Mouse (Mus musculus): Measurements from ENCODE around the gene Iscu. TPM values are rescaled to one million over a fixed set of nuclear protein-coding genes. Genes with fewer than 3 reads are reported as not detected.
"Not testable (repeated sequence)": the region's sequence is repeated elsewhere in the genome, so short reads cannot be mapped to it uniquely, and the experiment has no call there.

Iscu gene
- polyA plus RNA-seq, 1 experiment from 2014 or later, result 107 TPM

DNA sequence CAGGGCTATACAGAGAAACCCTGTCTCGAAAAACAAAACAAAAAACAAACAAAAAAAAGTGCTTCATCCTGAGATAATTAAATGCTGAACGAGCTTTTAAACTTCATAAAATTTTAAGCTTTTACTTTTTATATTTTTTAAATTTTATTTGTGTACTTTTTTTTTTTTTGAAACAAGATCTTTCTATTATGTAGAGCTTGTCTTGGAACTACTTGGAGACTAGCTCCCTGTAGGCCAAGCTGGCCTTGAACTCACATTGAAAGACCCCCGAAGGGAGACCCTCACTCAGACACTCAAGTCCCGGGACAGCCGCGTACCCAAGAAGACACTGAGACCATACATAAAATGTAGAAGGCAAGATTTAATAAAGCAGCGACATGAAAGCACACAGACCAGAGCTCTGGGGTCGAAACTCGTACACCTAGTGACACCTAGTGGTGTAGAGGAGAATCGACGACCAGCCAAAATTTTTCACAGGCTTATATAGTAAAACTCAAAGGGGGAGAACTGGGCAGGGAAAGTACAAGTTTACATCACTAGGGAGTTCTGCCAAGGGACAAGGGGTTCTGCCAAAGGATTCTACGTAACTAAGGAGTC is 39.4 kb downstream of the Iscu start:
- WGBS, result 21% methylated on average over 11 of the region's 12 CpGs
- H3K27ac ChIP-seq (replicated peaks; ENCODE audit: low read depth, low read length); H3K9ac ChIP-seq (ENCODE audit: low read depth, low read length); H3K36me3 ChIP-seq (ENCODE audit: control insufficient read depth, insufficient read depth, low read length); H3K27me3 ChIP-seq (replicated peaks; ENCODE audit: control insufficient read depth, insufficient read depth, low read length); H3K4me2 ChIP-seq (ENCODE audit: low read depth, low read length); H3K4me3 ChIP-seq (ENCODE audit: low read depth, low read length); ATAC-seq (ENCODE audit: low read depth); DNase-seq (ENCODE audit: low spot score): not testable (repeated sequence)
- H3K4me1 ChIP-seq (ENCODE audit: control insufficient read depth, insufficient read depth, low read length), result peaks cover 17% of the 10 kb centered on the region
- peaks cover 11% of the 10 kb centered on the region; the same call in 1 of the 2 replicates for H3K9me3 ChIP-seq (ENCODE audit: control insufficient read depth, low read length)

DNA sequence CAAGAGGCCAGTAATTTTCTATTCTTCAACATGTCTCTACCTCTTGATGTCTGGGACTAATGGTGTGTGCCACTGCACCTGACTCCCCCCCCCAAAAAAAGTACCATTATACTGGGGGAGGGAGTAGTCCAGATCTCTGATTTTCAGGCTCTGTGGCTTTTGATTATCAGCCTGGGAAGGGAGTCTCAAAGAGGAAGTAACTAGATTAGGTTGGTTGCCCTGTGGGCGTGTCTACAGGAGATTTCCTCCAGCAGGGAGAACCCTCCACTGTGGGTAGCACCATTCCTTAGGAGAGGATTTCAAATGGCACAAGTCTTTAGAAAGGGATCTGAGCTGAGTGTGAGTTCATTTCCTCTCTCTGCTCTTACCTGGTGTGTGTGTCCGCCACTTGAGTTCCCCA is 40.1 kb downstream of the Iscu start:
- DNase-seq (ENCODE audit: low spot score), result no peak
- 92% methylated on average over 2 of the region's 2 CpGs for WGBS
- Histone ChIP-seq H3K4me3 (ENCODE audit: low read depth, low read length) (no peak overlapping the region), H3K9ac (ENCODE audit: low read depth, low read length) (no peak overlapping the region), H3K27me3 (replicated peaks; ENCODE audit: control insufficient read depth, insufficient read depth, low read length) (no peaks in the 10 kb centered on the region), H3K4me2 (ENCODE audit: low read depth, low read length) (no peak overlapping the region), H3K27ac (replicated peaks; ENCODE audit: low read depth, low read length) (no peak overlapping the region), H3K9me3 (ENCODE audit: control insufficient read depth, low read length) (peaks cover 11% of the 10 kb centered on the region; the same call in 1 of the 2 replicates), H3K36me3 (ENCODE audit: control insufficient read depth, insufficient read depth, low read length) (no peaks in the 10 kb centered on the region), H3K4me1 (ENCODE audit: control insufficient read depth, insufficient read depth, low read length) (peaks cover 16% of the 10 kb centered on the region)
- ATAC-seq (ENCODE audit: low read depth), result no peak

DNA sequence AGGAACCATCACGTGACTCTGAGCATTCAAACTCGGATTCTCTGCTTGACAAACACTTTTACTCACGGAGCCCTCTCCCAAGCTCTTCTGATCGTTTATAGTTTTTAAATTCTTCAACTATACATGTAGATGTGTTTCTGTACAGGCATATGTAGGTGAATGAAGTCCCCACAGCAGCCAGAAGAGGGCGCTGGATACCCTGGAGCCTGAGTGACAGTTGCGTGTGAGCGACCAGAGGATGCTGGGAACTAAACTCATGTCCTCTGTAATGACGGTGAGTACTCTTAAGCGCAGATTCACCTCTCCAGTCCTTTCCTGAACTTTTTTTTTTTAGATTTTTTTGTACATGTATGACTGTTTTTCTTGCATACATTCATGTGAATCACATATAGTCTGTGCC is 41.1 kb downstream of the Iscu start:
- H3K9me3 ChIP-seq (ENCODE audit: control insufficient read depth, low read length), result peaks cover 11% of the 10 kb centered on the region; the same call in 1 of the 2 replicates
- DNase-seq (ENCODE audit: low spot score) (no peak), ATAC-seq (ENCODE audit: low read depth) (no peak)
- no peaks in the 10 kb centered on the region for H3K27me3 ChIP-seq (replicated peaks; ENCODE audit: control insufficient read depth, insufficient read depth, low read length)
- peaks cover 6% of the 10 kb centered on the region; the same call in 1 of the 2 replicates for H3K4me1 ChIP-seq (ENCODE audit: control insufficient read depth, insufficient read depth, low read length)
- no peaks in the 10 kb centered on the region for H3K36me3 ChIP-seq (ENCODE audit: control insufficient read depth, insufficient read depth, low read length)
- no peak overlapping the region for H3K4me3 ChIP-seq (ENCODE audit: low read depth, low read length)
- H3K27ac ChIP-seq (replicated peaks; ENCODE audit: low read depth, low read length), result no peak overlapping the region
- no peak overlapping the region for H3K4me2 ChIP-seq (ENCODE audit: low read depth, low read length)
- 23% methylated on average over 9 of the region's 9 CpGs for WGBS
- H3K9ac ChIP-seq (ENCODE audit: low read depth, low read length), result no peak overlapping the region

DNA sequence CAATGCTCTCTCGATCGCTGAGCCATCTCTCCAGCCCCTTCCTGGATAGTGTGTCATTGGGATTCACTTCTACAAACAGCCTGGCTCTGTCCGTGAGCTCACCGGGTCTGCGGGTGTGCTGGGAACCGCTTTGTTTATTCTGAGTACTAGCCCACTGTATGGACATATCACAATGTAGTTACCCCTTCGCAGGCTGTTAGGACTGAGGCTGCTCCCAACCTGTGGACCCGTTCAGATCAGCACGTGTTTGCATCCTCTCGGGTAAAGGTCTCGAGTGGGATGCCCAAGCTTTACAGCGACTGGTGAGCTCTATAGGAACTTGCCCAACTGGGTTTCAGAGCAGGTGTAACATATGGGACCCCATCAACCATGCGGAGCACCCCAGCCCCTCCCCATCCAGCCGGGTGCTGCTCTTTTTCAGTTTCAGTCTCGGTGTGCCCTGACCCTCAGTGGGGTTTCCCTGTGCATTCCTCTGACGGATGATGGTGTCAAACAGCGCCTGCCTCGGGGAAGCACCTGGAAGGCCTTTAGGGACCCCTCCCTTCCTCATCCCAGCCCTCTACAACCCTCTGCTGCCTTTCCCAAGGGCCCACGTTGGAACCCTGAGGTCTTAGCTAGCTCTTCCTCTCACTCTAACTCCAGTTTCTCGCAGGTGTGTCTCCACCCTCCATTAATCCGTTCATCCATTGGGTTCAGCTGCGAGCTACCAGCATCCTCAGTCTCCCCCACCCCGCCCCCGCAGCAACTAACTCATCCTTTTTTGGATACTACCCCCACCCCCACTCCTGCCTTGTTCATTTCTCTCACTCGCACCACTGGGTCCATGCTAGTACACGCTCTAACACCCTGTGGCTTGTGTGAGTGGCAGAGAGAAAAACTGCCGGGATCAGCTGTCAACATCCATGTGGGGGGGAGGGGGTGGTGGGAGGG is 41.8 kb downstream of the Iscu start:
- no peak overlapping the region for H3K4me3 ChIP-seq (ENCODE audit: low read depth, low read length)
- no peak overlapping the region for H3K9ac ChIP-seq (ENCODE audit: low read depth, low read length)
- no peak for ATAC-seq (ENCODE audit: low read depth)
- no peak overlapping the region for H3K27ac ChIP-seq (replicated peaks; ENCODE audit: low read depth, low read length)
- no peaks in the 10 kb centered on the region for H3K27me3 ChIP-seq (replicated peaks; ENCODE audit: control insufficient read depth, insufficient read depth, low read length)
- peaks cover 11% of the 10 kb centered on the region; the same call in 1 of the 2 replicates for H3K9me3 ChIP-seq (ENCODE audit: control insufficient read depth, low read length)
- 0 out of 2 replicates have a peak, but pooled peaks cover 4% of the 10 kb centered on the region for H3K4me1 ChIP-seq (ENCODE audit: control insufficient read depth, insufficient read depth, low read length)
- H3K36me3 ChIP-seq (ENCODE audit: control insufficient read depth, insufficient read depth, low read length), result no peaks in the 10 kb centered on the region
- no peak overlapping the region for H3K4me2 ChIP-seq (ENCODE audit: low read depth, low read length)
- no peak for DNase-seq (ENCODE audit: low spot score)
- 39% methylated on average over 27 of the region's 27 CpGs for WGBS

DNA sequence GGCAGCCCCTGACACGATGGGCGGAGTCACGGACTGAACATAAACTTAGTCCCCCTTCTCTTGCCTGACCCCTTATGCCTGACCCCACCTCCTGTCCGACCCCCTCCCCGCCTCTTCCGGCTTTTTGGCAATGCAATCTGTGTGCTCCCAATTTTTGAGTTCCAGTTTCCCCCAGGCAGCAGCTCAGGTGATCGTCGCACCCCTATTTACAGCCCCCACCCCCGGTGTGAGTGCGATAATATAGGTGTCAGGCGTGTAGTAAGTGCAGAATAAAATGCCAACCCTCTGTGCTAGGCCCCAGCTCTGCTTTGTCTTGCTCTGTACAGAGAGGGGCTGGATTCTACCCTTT is 42.5 kb downstream of the Iscu start:
- no peak overlapping the region for H3K4me2 ChIP-seq (ENCODE audit: low read depth, low read length)
- DNase-seq (ENCODE audit: low spot score) (no peak), ATAC-seq (ENCODE audit: low read depth) (no peak)
- H3K4me1 ChIP-seq (ENCODE audit: control insufficient read depth, insufficient read depth, low read length), result 0 out of 2 replicates have a peak, but pooled peaks cover 4% of the 10 kb centered on the region
- H3K36me3 ChIP-seq (ENCODE audit: control insufficient read depth, insufficient read depth, low read length), result no peaks in the 10 kb centered on the region
- H3K9me3 ChIP-seq (ENCODE audit: control insufficient read depth, low read length), result peaks cover 11% of the 10 kb centered on the region; the same call in 1 of the 2 replicates
- no peak overlapping the region for H3K9ac ChIP-seq (ENCODE audit: low read depth, low read length)
- no peak overlapping the region for H3K27ac ChIP-seq (replicated peaks; ENCODE audit: low read depth, low read length)
- H3K4me3 ChIP-seq (ENCODE audit: low read depth, low read length), result no peak overlapping the region
- 60% methylated on average over 10 of the region's 11 CpGs for WGBS
- H3K27me3 ChIP-seq (replicated peaks; ENCODE audit: control insufficient read depth, insufficient read depth, low read length), result no peaks in the 10 kb centered on the region

GRCm38 (mm10) chr5:113815638-113816152 is 43.1 kb downstream of the Iscu start:
- Histone ChIP-seq H3K9me3 (ENCODE audit: control insufficient read depth, low read length) (peaks cover 10% of the 10 kb centered on the region; the same call in 1 of the 2 replicates), H3K27ac (replicated peaks; ENCODE audit: low read depth, low read length) (no peak overlapping the region), H3K36me3 (ENCODE audit: control insufficient read depth, insufficient read depth, low read length) (no peaks in the 10 kb centered on the region), H3K9ac (ENCODE audit: low read depth, low read length) (peak overlapping the region; percentile 35; the same call in 1 of the 2 replicates), H3K4me2 (ENCODE audit: low read depth, low read length) (peak overlapping the region; percentile 16; the same call in 1 of the 2 replicates), H3K4me1 (ENCODE audit: control insufficient read depth, insufficient read depth, low read length) (0 out of 2 replicates have a peak, but pooled peaks cover 4% of the 10 kb centered on the region), H3K4me3 (ENCODE audit: low read depth, low read length) (no peak overlapping the region), H3K27me3 (replicated peaks; ENCODE audit: control insufficient read depth, insufficient read depth, low read length) (no peaks in the 10 kb centered on the region)
- DNase-seq (ENCODE audit: low spot score) (peak; percentile 84), ATAC-seq (ENCODE audit: low read depth) (0 out of 2 replicates have a peak, but pooled peaks have one; percentile 58)
- WGBS, result 11% methylated on average over 15 of the region's 15 CpGs

DNA sequence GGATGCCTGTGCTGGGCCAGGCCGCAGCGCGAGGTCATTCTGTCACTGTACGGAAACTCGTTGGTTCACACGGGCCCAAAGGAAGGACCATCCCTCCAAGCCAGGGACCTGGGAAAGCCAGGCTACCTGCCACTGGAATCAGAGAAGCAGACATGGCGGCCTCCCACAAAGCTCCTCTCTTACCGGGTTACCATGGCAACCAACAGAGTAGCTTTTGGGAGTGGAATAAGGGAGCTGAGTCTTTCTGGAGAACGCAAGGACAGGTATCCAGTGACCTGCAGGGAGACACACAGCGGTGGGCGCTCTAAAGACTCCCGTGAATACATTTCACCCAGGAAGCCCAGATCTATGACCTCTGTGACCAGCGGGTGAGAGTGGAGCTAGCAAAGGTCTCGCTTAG is 46.0 kb downstream of the Iscu start:
- no peak for DNase-seq (ENCODE audit: low spot score)
- no peak for ATAC-seq (ENCODE audit: low read depth)
- Histone ChIP-seq H3K4me1 (ENCODE audit: control insufficient read depth, insufficient read depth, low read length) (0 out of 2 replicates have a peak, but pooled peaks cover 4% of the 10 kb centered on the region), H3K36me3 (ENCODE audit: control insufficient read depth, insufficient read depth, low read length) (no peaks in the 10 kb centered on the region), H3K4me2 (ENCODE audit: low read depth, low read length) (no peak overlapping the region), H3K4me3 (ENCODE audit: low read depth, low read length) (no peak overlapping the region), H3K9me3 (ENCODE audit: control insufficient read depth, low read length) (no peaks in the 10 kb centered on the region), H3K27me3 (replicated peaks; ENCODE audit: control insufficient read depth, insufficient read depth, low read length) (no peaks in the 10 kb centered on the region), H3K27ac (replicated peaks; ENCODE audit: low read depth, low read length) (no peak overlapping the region), H3K9ac (ENCODE audit: low read depth, low read length) (no peak overlapping the region)
- 77% methylated on average over 14 of the region's 14 CpGs for WGBS

DNA sequence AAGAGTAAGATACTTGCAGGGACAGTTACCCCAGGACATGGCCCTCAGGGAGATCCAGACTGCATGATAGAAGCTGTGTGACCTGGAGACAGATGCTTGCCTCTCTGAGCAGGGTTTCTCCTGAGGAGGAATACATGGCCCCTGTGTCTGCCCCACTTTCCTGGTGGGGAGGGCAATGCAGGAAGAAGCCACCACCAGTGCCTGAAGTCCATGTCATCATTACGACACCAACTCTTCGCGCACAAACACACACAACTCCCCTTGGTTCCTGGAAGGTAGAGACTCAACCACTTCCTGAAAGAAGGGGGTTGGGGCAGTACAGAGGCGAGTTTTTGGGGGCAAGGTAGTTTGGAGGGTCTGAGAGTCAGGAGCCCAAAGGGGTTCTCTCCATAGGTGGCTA is 51.7 kb downstream of the Iscu start:
- H3K4me3 ChIP-seq (ENCODE audit: low read depth, low read length), result no peak overlapping the region
- H3K4me1 ChIP-seq (ENCODE audit: control insufficient read depth, insufficient read depth, low read length), result no peaks in the 10 kb centered on the region
- H3K27ac ChIP-seq (replicated peaks; ENCODE audit: low read depth, low read length), result no peak overlapping the region
- DNase-seq (ENCODE audit: low spot score) (no peak), ATAC-seq (ENCODE audit: low read depth) (no peak)
- H3K9me3 ChIP-seq (ENCODE audit: control insufficient read depth, low read length), result no peaks in the 10 kb centered on the region
- no peak overlapping the region for H3K9ac ChIP-seq (ENCODE audit: low read depth, low read length)
- H3K27me3 ChIP-seq (replicated peaks; ENCODE audit: control insufficient read depth, insufficient read depth, low read length), result no peaks in the 10 kb centered on the region
- H3K36me3 ChIP-seq (ENCODE audit: control insufficient read depth, insufficient read depth, low read length), result no peaks in the 10 kb centered on the region
- no peak overlapping the region for H3K4me2 ChIP-seq (ENCODE audit: low read depth, low read length)
- WGBS, result 86% methylated on average over 4 of the region's 4 CpGs
